Mouse (Mus musculus): ENCODE measurements around the gene Cdk4. TPM values are rescaled to one million over a fixed set of nuclear protein-coding genes. Genes with fewer than 3 reads are reported as not detected.
"Not testable (repeated sequence)": the region's sequence is repeated elsewhere in the genome, so short reads cannot be mapped to it uniquely, and the experiment has no call there.

Gene Cdk4
- polyA plus RNA-seq, 1 experiment from 2014 or later: 1,539 TPM

DNA sequence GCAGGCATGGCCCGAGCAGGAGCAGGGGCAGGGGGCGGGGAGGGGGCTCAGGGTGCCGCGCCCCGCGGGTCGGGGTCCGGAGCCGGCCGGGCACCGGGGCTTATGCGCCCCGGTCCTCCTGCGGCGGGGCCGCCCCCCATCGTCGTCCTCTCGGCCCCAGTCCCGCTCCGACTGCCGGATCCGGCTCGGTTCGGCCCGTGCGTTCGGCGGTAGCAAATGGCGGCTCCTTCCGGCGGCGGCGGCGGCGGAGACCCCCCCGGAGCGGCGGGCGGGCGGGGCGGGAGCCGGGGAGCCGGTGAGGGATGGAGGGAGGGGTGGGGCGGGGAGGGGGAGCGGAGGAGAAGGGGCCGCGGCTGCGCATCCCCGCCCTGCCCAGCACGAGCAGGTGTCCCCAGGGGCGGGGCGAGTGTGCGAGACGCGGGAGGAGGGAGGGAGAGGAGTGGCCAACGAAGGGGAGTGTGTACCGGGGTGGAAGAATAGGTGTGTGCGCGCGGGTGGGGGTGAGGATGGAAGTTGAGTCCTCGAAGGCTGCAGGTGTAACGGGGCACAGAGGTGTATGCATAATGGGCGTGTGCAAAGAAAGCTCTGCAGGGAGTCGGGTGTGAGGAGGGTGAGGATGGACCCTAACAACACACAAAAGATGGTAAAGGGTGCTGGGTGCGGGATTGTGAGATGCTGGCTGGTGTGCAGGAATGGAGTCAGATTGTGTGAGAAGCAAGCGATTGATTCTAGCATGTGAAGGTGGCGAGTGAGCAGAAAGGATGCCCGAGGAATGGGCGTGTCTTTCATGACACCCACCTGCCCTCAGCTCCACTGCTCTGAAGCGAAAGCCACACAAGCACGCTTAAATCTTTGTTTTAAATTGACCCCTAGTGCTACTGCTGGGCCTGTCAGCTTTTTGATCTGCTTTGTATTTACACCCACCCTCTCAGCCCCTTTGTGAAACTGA, 3.1 kb upstream of the Cdk4 start, which contains the start of gene March9:
March9 (minus strand) TSS at position 217 of the 949 bp plus-strand sequence.
- ATAC-seq (replicated peaks; ENCODE audit: low FRiP score) (no peak), DNase-seq (ENCODE audit: low spot score) (no peak)
- Histone ChIP-seq H3K9ac (ENCODE audit: low read depth, low read length) (peak within 1 kb of the TSS; percentile 55), H3K9me3 (ENCODE audit: control insufficient read depth, low read length) (no peaks in the 10 kb centered on the region), H3K27me3 (replicated peaks; ENCODE audit: control insufficient read depth, insufficient read depth, low read length) (peaks cover 48% of the 10 kb centered on the region), H3K4me2 (peak within 1 kb of the TSS; percentile 98), H3K27ac (ENCODE audit: low read depth, low read length) (no peak within 1 kb of the TSS), H3K4me1 (replicated peaks; ENCODE audit: control insufficient read depth, insufficient read depth, low read length) (peaks cover 16% of the 10 kb centered on the region), H3K36me3 (ENCODE audit: control insufficient read depth, insufficient read depth, low read length) (peaks cover 7% of the 10 kb centered on the region), H3K4me3 (ENCODE audit: low read depth, low read length) (peak within 1 kb of the TSS; percentile 72)
- 2% methylated on average over 54 of the region's 72 CpGs for whole genome bisulfite sequencing

DNA sequence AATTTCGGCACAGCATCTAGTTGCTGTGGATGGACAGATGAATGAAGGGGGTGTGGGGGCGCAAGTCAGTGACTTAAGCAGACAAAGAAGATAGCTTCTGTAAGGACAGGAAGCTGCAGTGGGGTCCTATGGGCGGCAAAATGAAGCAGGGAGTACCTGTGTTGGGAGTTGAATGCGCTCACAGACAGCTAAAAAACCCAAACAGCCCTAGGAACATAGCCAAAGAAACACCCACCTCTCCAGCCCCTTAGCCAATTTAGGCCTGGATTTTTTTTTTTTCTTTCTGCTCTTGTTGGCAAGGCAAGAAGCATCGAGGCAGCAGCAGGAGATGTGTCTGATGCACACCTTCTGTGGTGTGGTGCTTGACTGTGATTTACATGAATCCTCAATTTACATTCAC, 2.2 kb upstream of the Cdk4 start:
- WGBS: 55% methylated on average over 5 of the region's 5 CpGs
- H3K4me1 ChIP-seq (replicated peaks; ENCODE audit: control insufficient read depth, insufficient read depth, low read length): peaks cover 24% of the 10 kb centered on the region
- no peak overlapping the region for H3K27ac ChIP-seq (ENCODE audit: low read depth, low read length)
- DNase-seq (ENCODE audit: low spot score) (no peak), ATAC-seq (replicated peaks; ENCODE audit: low FRiP score) (no peak)
- H3K27me3 ChIP-seq (replicated peaks; ENCODE audit: control insufficient read depth, insufficient read depth, low read length): peaks cover 46% of the 10 kb centered on the region
- H3K9ac ChIP-seq (ENCODE audit: low read depth, low read length): no peak overlapping the region
- peaks cover 15% of the 10 kb centered on the region for H3K36me3 ChIP-seq (ENCODE audit: control insufficient read depth, insufficient read depth, low read length)
- no peak overlapping the region for H3K4me3 ChIP-seq (ENCODE audit: low read depth, low read length)
- H3K4me2 ChIP-seq: no peak overlapping the region
- H3K9me3 ChIP-seq (ENCODE audit: control insufficient read depth, low read length): no peaks in the 10 kb centered on the region

- peaks cover 46% of the 10 kb centered on the region for H3K27me3 ChIP-seq (replicated peaks; ENCODE audit: control insufficient read depth, insufficient read depth, low read length)
- WGBS: 63% methylated on average over 2 of the region's 2 CpGs
- no peak overlapping the region for H3K4me2 ChIP-seq
- H3K27ac ChIP-seq (ENCODE audit: low read depth, low read length): no peak overlapping the region
- no peak overlapping the region for H3K4me3 ChIP-seq (ENCODE audit: low read depth, low read length)
- peaks cover 19% of the 10 kb centered on the region for H3K36me3 ChIP-seq (ENCODE audit: control insufficient read depth, insufficient read depth, low read length)
- no peak for ATAC-seq (replicated peaks; ENCODE audit: low FRiP score)
- H3K9ac ChIP-seq (ENCODE audit: low read depth, low read length): no peak overlapping the region
- peaks cover 24% of the 10 kb centered on the region for H3K4me1 ChIP-seq (replicated peaks; ENCODE audit: control insufficient read depth, insufficient read depth, low read length)
- no peaks in the 10 kb centered on the region for H3K9me3 ChIP-seq (ENCODE audit: control insufficient read depth, low read length)
- no peak for DNase-seq (ENCODE audit: low spot score)
Observed at GRCm38 (mm10) chr10:127061513-127061912, 1.8 kb upstream of the Cdk4 start.

GRCm38 (mm10) chr10:127062101-127062500, 1.2 kb upstream of the Cdk4 start:
- H3K27ac ChIP-seq (ENCODE audit: low read depth, low read length); ATAC-seq (replicated peaks; ENCODE audit: low FRiP score); DNase-seq (ENCODE audit: low spot score); H3K9ac ChIP-seq (ENCODE audit: low read depth, low read length); H3K9me3 ChIP-seq (ENCODE audit: control insufficient read depth, low read length); H3K4me2 ChIP-seq; H3K4me3 ChIP-seq (ENCODE audit: low read depth, low read length): not testable (repeated sequence)
- 80% methylated on average over 4 of the region's 4 CpGs for WGBS
- Histone ChIP-seq H3K4me1 (replicated peaks; ENCODE audit: control insufficient read depth, insufficient read depth, low read length) (peaks cover 28% of the 10 kb centered on the region), H3K36me3 (ENCODE audit: control insufficient read depth, insufficient read depth, low read length) (peaks cover 25% of the 10 kb centered on the region), H3K27me3 (replicated peaks; ENCODE audit: control insufficient read depth, insufficient read depth, low read length) (peaks cover 45% of the 10 kb centered on the region)

- H3K4me1 ChIP-seq (replicated peaks; ENCODE audit: control insufficient read depth, insufficient read depth, low read length): peaks cover 28% of the 10 kb centered on the region
- H3K4me3 ChIP-seq (ENCODE audit: low read depth, low read length): no peak overlapping the region
- no peak overlapping the region for H3K27ac ChIP-seq (ENCODE audit: low read depth, low read length)
- ATAC-seq (replicated peaks; ENCODE audit: low FRiP score) (no peak), DNase-seq (ENCODE audit: low spot score) (no peak)
- H3K4me2 ChIP-seq: peak overlapping the region; percentile 86
- no peaks in the 10 kb centered on the region for H3K9me3 ChIP-seq (ENCODE audit: control insufficient read depth, low read length)
- peaks cover 29% of the 10 kb centered on the region for H3K36me3 ChIP-seq (ENCODE audit: control insufficient read depth, insufficient read depth, low read length)
- peaks cover 41% of the 10 kb centered on the region for H3K27me3 ChIP-seq (replicated peaks; ENCODE audit: control insufficient read depth, insufficient read depth, low read length)
- no peak overlapping the region for H3K9ac ChIP-seq (ENCODE audit: low read depth, low read length)
- WGBS: 66% methylated on average over 5 of the region's 5 CpGs
Observed at GRCm38 (mm10) chr10:127062503-127062902, 831 bp upstream of the Cdk4 start.

DNA sequence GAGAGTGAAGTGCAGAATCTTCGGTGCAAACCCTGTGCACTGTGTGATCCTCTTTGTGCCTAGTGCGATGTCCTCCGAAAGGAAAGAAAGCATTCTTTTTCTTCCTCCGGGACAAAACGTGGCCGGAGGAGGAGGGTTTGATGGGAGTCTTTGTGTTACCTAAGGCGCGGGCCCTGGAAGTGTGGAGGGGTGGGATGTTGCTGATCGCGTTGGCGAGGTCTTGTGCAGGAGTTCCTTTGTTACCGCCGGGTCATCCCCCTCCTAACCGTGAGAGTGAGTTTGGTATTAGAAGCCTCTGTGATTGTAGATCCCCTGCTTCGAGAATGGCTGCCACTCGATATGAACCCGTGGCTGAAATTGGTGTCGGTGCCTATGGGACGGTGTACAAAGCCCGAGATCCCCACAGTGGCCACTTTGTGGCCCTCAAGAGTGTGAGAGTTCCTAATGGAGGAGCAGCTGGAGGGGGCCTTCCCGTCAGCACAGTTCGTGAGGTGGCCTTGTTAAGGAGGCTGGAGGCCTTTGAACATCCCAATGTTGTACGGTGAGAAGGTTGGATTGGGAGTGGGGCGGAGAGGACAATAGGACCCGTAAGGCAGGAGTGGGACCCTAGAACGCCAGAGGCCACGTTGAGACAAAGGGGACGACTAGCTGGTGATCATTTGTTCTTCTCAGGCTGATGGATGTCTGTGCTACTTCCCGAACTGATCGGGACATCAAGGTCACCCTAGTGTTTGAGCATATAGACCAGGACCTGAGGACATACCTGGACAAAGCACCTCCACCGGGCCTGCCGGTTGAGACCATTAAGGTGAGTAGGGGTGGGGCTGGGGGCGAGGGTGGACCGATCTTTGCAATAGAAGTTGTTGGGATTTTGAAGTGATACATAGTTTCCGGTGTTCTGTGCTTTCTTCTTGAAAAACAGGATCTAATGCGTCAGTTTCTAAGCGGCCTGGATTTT, 858 bp downstream of the Cdk4 start:
- Histone ChIP-seq H3K9ac (ENCODE audit: low read depth, low read length) (peak overlapping the region; percentile 98), H3K4me1 (replicated peaks; ENCODE audit: control insufficient read depth, insufficient read depth, low read length) (peaks cover 31% of the 10 kb centered on the region), H3K4me3 (ENCODE audit: low read depth, low read length) (peak overlapping the region; percentile 87), H3K27ac (ENCODE audit: low read depth, low read length) (peak overlapping the region; percentile 86), H3K27me3 (replicated peaks; ENCODE audit: control insufficient read depth, insufficient read depth, low read length) (peaks cover 27% of the 10 kb centered on the region), H3K9me3 (ENCODE audit: control insufficient read depth, low read length) (no peaks in the 10 kb centered on the region), H3K4me2 (peak overlapping the region; percentile 86), H3K36me3 (ENCODE audit: control insufficient read depth, insufficient read depth, low read length) (peaks cover 34% of the 10 kb centered on the region)
- DNase-seq (ENCODE audit: low spot score) (no peak), ATAC-seq (replicated peaks; ENCODE audit: low FRiP score) (no peak)
- WGBS: 11% methylated on average over 37 of the region's 37 CpGs

- H3K9ac ChIP-seq (ENCODE audit: low read depth, low read length): no peak overlapping the region; the same call in 1 of the 2 replicates
- H3K27ac ChIP-seq (ENCODE audit: low read depth, low read length): no peak overlapping the region
- 56% methylated on average over 9 of the region's 9 CpGs for WGBS
Observed at GRCm38 (mm10) chr10:127065981-127066380, 2.6 kb downstream of the Cdk4 start.

GRCm38 (mm10) chr10:127066519-127067018, 3.2 kb downstream of the Cdk4 start:
- DNase-seq (ENCODE audit: low spot score): no peak
- ATAC-seq (replicated peaks; ENCODE audit: low FRiP score): no peak
- H3K9ac ChIP-seq (ENCODE audit: low read depth, low read length): no peak overlapping the region
- no peaks in the 10 kb centered on the region for H3K9me3 ChIP-seq (ENCODE audit: control insufficient read depth, low read length)
- H3K4me3 ChIP-seq (ENCODE audit: low read depth, low read length): no peak overlapping the region
- WGBS: 86% methylated on average over 14 of the region's 14 CpGs
- peaks cover 35% of the 10 kb centered on the region for H3K4me1 ChIP-seq (replicated peaks; ENCODE audit: control insufficient read depth, insufficient read depth, low read length)
- H3K27me3 ChIP-seq (replicated peaks; ENCODE audit: control insufficient read depth, insufficient read depth, low read length): peaks cover 3% of the 10 kb centered on the region; the same call in 1 of the 2 replicates
- H3K4me2 ChIP-seq: no peak overlapping the region
- H3K27ac ChIP-seq (ENCODE audit: low read depth, low read length): peak overlapping the region; percentile 11; the same call in 1 of the 2 replicates
- H3K36me3 ChIP-seq (ENCODE audit: control insufficient read depth, insufficient read depth, low read length): peaks cover 34% of the 10 kb centered on the region

More at GRCm38 (mm10) chr10:127065981-127066380, 2.6 kb downstream of the Cdk4 start:
- Histone ChIP-seq H3K4me1 (replicated peaks; ENCODE audit: control insufficient read depth, insufficient read depth, low read length) (peaks cover 32% of the 10 kb centered on the region), H3K9me3 (ENCODE audit: control insufficient read depth, low read length) (no peaks in the 10 kb centered on the region), H3K4me2 (peak overlapping the region; percentile 15; the same call in 1 of the 2 replicates), H3K4me3 (ENCODE audit: low read depth, low read length) (peak overlapping the region; percentile 87; the same call in 1 of the 2 replicates), H3K36me3 (ENCODE audit: control insufficient read depth, insufficient read depth, low read length) (peaks cover 34% of the 10 kb centered on the region), H3K27me3 (replicated peaks; ENCODE audit: control insufficient read depth, insufficient read depth, low read length) (peaks cover 9% of the 10 kb centered on the region)
- DNase-seq (ENCODE audit: low spot score) (no peak), ATAC-seq (replicated peaks; ENCODE audit: low FRiP score) (no peak)

Measured in liver, embryonic 11.5 days (tissue).